Mouse (Mus musculus): ENCODE data around the gene Traf4. TPM values are rescaled to one million over a fixed set of nuclear protein-coding genes. Genes with fewer than 3 reads are reported as not detected.

The Traf4 gene
- polyA plus RNA-seq, 1 experiment from 2014 or later = 75.6 TPM

- Histone ChIP-seq H3K27ac (ENCODE audit: low read depth) (0 out of 2 replicates have a peak overlapping the region, but pooled peaks have one; percentile 27), H3K36me3 (ENCODE audit: insufficient read depth) (no peaks in the 10 kb centered on the region), H3K4me2 (no peak overlapping the region), H3K4me3 (ENCODE audit: low read depth, low read length) (no peak overlapping the region), H3K9ac (no peak overlapping the region), H3K9me3 (ENCODE audit: low read depth, low read length) (no peaks in the 10 kb centered on the region), H3K4me1 (ENCODE audit: insufficient read depth) (0 out of 2 replicates have a peak, but pooled peaks cover 5% of the 10 kb centered on the region), H3K27me3 (ENCODE audit: insufficient read depth, low read length) (no peaks in the 10 kb centered on the region)
- no peak for TF ChIP-seq CTCF (IDR thresholded peaks at IDR 0.05; ENCODE audit: low read depth)
- no peak for ATAC-seq (ENCODE audit: insufficient read depth)
- no peak for DNase-seq
- WGBS = 66% methylated on average over 6 of the region's 6 CpGs
Observed at GRCm38 (mm10) chr11:78125691-78126090, 39.7 kb downstream of the Traf4 start.

GRCm38 (mm10) chr11:78123782-78124181, 41.6 kb downstream of the Traf4 start:
- no peak for DNase-seq
- 0 out of 2 replicates have a peak, but pooled peaks cover 5% of the 10 kb centered on the region for H3K4me1 ChIP-seq (ENCODE audit: insufficient read depth)
- H3K27me3 ChIP-seq (ENCODE audit: insufficient read depth, low read length) = no peaks in the 10 kb centered on the region
- H3K9me3 ChIP-seq (ENCODE audit: low read depth, low read length) = no peaks in the 10 kb centered on the region
- no peak overlapping the region for H3K27ac ChIP-seq (ENCODE audit: low read depth)
- no peaks in the 10 kb centered on the region for H3K36me3 ChIP-seq (ENCODE audit: insufficient read depth)
- no peak for ATAC-seq (ENCODE audit: insufficient read depth)
- TF ChIP-seq CTCF (IDR thresholded peaks at IDR 0.05; ENCODE audit: low read depth) = no peak
- no peak overlapping the region for H3K9ac ChIP-seq
- no peak overlapping the region for H3K4me3 ChIP-seq (ENCODE audit: low read depth, low read length)
- H3K4me2 ChIP-seq = no peak overlapping the region

- Histone ChIP-seq H3K4me3 (ENCODE audit: low read depth, low read length) (no peak overlapping the region), H3K4me1 (ENCODE audit: insufficient read depth) (0 out of 2 replicates have a peak, but pooled peaks cover 5% of the 10 kb centered on the region), H3K9ac (no peak overlapping the region), H3K36me3 (ENCODE audit: insufficient read depth) (no peaks in the 10 kb centered on the region), H3K4me2 (no peak overlapping the region), H3K27me3 (ENCODE audit: insufficient read depth, low read length) (no peaks in the 10 kb centered on the region), H3K9me3 (ENCODE audit: low read depth, low read length) (no peaks in the 10 kb centered on the region), H3K27ac (ENCODE audit: low read depth) (no peak overlapping the region)
- DNase-seq (no peak), ATAC-seq (ENCODE audit: insufficient read depth) (no peak)
- TF ChIP-seq CTCF (IDR thresholded peaks at IDR 0.05; ENCODE audit: low read depth) = no peak
- 80% methylated on average over 4 of the region's 4 CpGs for WGBS
Observed at GRCm38 (mm10) chr11:78122815-78123214, 42.6 kb downstream of the Traf4 start.

- H3K9me3 ChIP-seq (ENCODE audit: low read depth, low read length) = no peaks in the 10 kb centered on the region
- peak; percentile 76 for DNase-seq
- TF ChIP-seq CTCF (IDR thresholded peaks at IDR 0.05; ENCODE audit: low read depth) = no peak
- no peak overlapping the region for H3K9ac ChIP-seq
- no peaks in the 10 kb centered on the region for H3K36me3 ChIP-seq (ENCODE audit: insufficient read depth)
- H3K4me3 ChIP-seq (ENCODE audit: low read depth, low read length) = no peak overlapping the region
- H3K4me1 ChIP-seq (ENCODE audit: insufficient read depth) = peaks cover 5% of the 10 kb centered on the region; the same call in 1 of the 2 replicates
- no peak overlapping the region for H3K27ac ChIP-seq (ENCODE audit: low read depth)
- no peak for ATAC-seq (ENCODE audit: insufficient read depth)
- WGBS = 34% methylated on average over 5 of the region's 5 CpGs
- H3K4me2 ChIP-seq = no peak overlapping the region
- no peaks in the 10 kb centered on the region for H3K27me3 ChIP-seq (ENCODE audit: insufficient read depth, low read length)
Observed at GRCm38 (mm10) chr11:78121176-78121575, 44.2 kb downstream of the Traf4 start.

- DNase-seq = no peak
- no peak overlapping the region for H3K4me3 ChIP-seq (ENCODE audit: low read depth, low read length)
- H3K27ac ChIP-seq (ENCODE audit: low read depth) = no peak overlapping the region
- H3K4me1 ChIP-seq (ENCODE audit: insufficient read depth) = peaks cover 5% of the 10 kb centered on the region; the same call in 1 of the 2 replicates
- 66% methylated on average over 8 of the region's 8 CpGs for WGBS
- no peak overlapping the region for H3K4me2 ChIP-seq
- no peaks in the 10 kb centered on the region for H3K36me3 ChIP-seq (ENCODE audit: insufficient read depth)
- no peak for TF ChIP-seq CTCF (IDR thresholded peaks at IDR 0.05; ENCODE audit: low read depth)
- no peaks in the 10 kb centered on the region for H3K9me3 ChIP-seq (ENCODE audit: low read depth, low read length)
- no peaks in the 10 kb centered on the region for H3K27me3 ChIP-seq (ENCODE audit: insufficient read depth, low read length)
- no peak for ATAC-seq (ENCODE audit: insufficient read depth)
- no peak overlapping the region for H3K9ac ChIP-seq
Observed at GRCm38 (mm10) chr11:78119898-78120297, 45.5 kb downstream of the Traf4 start.

GRCm38 (mm10) chr11:78118467-78118866, 46.9 kb downstream of the Traf4 start:
- H3K27me3 ChIP-seq (ENCODE audit: insufficient read depth, low read length) = no peaks in the 10 kb centered on the region
- TF ChIP-seq CTCF (IDR thresholded peaks at IDR 0.05; ENCODE audit: low read depth) = no peak
- no peak overlapping the region for H3K9ac ChIP-seq
- no peak for DNase-seq
- no peaks in the 10 kb centered on the region for H3K36me3 ChIP-seq (ENCODE audit: insufficient read depth)
- H3K4me1 ChIP-seq (ENCODE audit: insufficient read depth) = peaks cover 8% of the 10 kb centered on the region; the same call in 1 of the 2 replicates
- H3K4me3 ChIP-seq (ENCODE audit: low read depth, low read length) = no peak overlapping the region
- H3K9me3 ChIP-seq (ENCODE audit: low read depth, low read length) = no peaks in the 10 kb centered on the region
- H3K27ac ChIP-seq (ENCODE audit: low read depth) = no peak overlapping the region
- ATAC-seq (ENCODE audit: insufficient read depth) = no peak
- no peak overlapping the region for H3K4me2 ChIP-seq

- WGBS = 15% methylated on average over 5 of the region's 5 CpGs
- H3K4me1 ChIP-seq (ENCODE audit: insufficient read depth) = peaks cover 6% of the 10 kb centered on the region; the same call in 1 of the 2 replicates
- no peaks in the 10 kb centered on the region for H3K36me3 ChIP-seq (ENCODE audit: insufficient read depth)
- H3K9me3 ChIP-seq (ENCODE audit: low read depth, low read length) = no peaks in the 10 kb centered on the region
- TF ChIP-seq CTCF (IDR thresholded peaks at IDR 0.05; ENCODE audit: low read depth) = no peak
- H3K27me3 ChIP-seq (ENCODE audit: insufficient read depth, low read length) = no peaks in the 10 kb centered on the region
- H3K27ac ChIP-seq (ENCODE audit: low read depth) = peak overlapping the region; percentile 34; the same call in 1 of the 2 replicates
- H3K4me2 ChIP-seq = peak overlapping the region; percentile 66
- H3K9ac ChIP-seq = peak overlapping the region; percentile 73
- H3K4me3 ChIP-seq (ENCODE audit: low read depth, low read length) = peak overlapping the region; percentile 69
- no peak for DNase-seq
- no peak for ATAC-seq (ENCODE audit: insufficient read depth)
Observed at GRCm38 (mm10) chr11:78116146-78116410, 49.3 kb downstream of the Traf4 start.

All from lung, embryonic 14.5 days (tissue).